Mouse (Mus musculus) frontal cortex, postnatal 25 days (tissue): Measurements from ENCODE around the gene Lsm6.
A peak's percentile ranks its signal among the peaks of the same experiment; 100 is the strongest.
"Not testable (repeated sequence)": the region's sequence is repeated elsewhere in the genome, so short reads cannot be mapped to it uniquely, and the experiment has no call there.

Experiments used
- DNase-seq, 2 experiments: peaks; one replicate each; pipeline ENCODE4 v3.0.0; 2022; ENCODE audit warnings: low spot score in 2 of 2

The Lsm6 gene

DNA sequence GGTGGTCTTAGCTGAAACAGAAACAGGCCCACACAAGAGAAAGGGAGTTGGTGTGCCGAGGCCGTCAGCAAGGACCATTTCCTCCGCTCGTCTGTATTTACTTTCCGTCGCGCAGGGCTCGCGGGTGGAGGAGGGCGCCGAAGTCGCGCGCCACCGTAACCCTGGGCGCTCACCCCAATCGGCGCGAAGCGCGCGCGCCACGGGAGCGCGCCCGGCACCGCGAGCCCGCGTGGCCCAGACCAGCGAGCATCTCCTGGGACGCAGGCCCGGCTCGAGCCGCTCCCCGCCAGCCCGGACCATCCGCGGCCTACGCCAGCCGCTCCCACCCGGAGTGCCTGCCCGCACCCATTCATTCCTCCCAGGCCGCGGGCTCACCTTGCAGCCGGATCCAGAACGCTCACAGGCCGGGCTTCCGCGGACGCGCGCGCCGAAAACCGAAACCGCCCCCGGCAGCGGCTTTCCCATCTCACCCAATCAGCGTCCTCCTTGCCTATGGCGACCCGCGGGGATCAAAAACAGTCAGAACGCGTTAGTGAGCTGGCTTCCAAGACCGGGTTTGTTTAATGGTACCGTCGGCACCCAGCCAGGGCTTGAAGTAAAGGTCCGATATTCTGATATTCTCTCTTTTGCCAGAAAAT, at the start of gene Lsm6:
Gene Lsm6, minus strand, starts transcription at position 468 of the 638 bp plus-strand sequence.
- DNase-seq = peak; percentile 99

DNA sequence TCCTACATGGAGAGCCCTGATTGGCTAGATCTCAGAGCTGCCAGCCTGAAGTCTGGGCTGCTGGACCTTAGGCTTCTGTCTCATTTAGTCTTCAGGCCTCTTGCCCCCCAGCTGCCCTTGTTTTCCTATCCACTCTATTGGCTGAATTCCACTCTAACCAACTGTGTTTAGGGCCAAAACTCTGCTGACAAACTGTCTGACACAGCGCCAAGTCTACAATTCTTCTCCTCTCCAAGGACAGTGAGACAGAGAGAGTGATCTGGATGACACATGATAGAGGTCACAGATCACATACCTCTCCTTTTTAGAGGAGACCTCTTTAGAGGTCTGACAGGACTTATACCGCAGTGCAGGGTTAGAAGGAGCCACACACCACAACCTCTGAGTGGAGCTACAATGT, 46.1 kb upstream of the Lsm6 start:
- no peak for DNase-seq

DNA sequence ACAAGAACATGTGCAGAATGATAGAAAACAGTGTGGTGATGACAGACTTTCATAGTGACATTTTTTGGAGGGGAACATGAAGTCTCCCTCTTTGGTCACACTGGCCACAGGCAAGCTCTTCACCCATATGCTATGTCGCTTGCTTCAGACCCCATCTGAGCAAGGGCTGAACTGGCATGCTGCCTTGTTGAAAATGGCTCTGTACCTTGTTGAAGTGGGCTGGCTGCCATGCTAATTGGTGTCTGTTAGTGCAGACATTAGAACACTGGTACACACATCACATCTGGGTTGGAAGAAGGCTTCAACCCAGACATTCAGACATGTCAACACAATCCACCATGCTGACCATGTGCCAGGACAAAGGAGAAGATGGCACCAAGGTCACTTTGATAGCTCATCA, 42.1 kb upstream of the Lsm6 start:
- no peak for DNase-seq

DNA sequence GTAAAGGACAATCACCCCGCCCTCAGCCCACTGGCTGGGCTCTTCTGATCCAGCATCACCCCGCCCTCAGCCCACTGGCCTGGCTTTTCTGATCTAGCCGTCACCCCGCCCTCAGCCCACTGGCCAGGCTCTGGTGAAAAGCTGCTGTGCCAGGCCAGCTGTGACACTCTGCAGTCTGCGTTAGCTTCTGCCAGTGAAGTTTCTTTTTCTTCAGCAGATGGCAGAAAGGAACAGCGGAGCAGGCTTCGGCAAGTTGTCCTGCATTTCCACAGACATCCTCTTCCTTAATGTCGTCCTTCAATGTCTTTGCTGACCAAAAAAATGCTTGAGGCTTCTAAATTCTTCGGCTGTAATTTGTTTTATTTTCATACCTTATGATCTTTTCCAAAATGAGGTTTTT, 41.1 kb upstream of the Lsm6 start:
- DNase-seq = no peak

DNA sequence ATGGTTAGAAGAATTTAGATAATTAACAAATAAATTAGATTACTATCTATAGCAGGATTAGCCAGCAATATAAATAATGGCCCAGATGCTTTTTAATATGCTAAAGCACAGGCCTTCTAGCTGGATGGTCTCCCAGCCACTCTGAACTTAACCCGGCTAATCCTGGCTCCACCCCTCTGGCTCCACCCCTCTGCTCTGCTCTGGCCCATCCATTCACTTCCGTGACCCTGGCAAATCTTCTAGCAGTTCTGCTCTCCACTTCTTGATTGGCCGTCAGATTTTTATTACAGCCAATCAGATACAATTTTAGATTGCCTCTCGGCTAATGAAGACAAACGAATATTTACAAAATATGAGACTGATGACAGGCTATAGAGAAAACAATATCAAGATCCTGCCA, 39.8 kb upstream of the Lsm6 start:
- DNase-seq = no peak

DNA sequence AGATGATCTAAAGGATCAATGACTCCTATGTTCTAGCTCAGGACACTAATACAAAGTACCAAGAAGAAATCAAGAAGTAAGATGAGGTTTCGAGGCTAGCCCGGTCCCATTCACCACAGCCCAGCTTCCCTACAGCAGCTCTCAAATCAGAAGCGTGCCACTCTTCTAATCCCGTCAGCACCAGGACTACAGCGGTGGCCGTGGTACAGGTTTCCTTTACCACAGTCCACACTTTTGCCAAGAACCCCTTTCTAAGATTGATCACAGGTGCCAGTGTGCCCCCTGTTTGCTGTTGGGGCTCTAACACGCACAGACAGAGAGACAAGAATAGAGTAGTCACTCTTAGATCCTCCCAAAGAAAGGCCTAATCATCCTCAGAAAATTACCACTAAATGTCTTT, 36.5 kb upstream of the Lsm6 start:
- no peak for DNase-seq

- DNase-seq = no peak
These were observed 31.3 kb upstream of the Lsm6 start for GRCm38 (mm10) chr8:78852279-78852678.

DNA sequence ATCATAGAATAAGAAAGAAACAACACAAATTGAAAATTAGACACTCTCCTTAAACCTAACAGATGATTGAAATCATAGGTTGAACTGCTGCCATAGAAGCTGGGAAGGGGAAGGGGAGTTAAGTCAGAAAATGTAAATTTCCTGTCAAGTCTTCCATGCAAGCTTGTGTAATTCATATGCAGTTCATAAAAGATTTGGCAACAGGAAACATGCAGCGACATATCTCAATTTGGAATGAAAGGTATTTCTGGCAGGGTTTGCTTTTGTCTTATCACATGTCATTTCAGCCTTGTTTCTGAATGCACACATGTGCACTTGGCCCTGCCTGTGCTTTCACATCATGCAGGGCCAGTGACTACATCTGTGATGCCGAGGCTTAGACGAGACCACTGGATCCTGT, 26.3 kb upstream of the Lsm6 start:
- no peak for DNase-seq

DNA sequence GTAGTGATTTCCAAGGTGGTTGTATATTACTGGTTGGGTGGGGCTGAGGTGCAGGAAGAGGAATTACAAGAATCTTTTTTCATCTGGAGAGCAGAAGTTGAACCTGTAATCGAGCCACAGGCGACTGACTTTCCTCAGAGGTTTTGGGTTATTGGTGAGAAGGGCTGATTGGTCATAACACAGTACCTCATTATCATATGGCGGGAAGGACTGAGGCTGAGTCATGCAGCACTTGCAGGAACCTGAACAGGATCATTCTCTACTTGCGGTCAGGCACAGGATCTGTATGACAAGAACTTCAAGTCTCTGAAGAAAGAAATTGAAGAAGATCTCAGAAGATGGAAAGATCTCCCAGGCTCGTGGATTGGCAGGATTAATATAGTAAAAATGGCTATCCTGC, 23.6 kb upstream of the Lsm6 start:
- DNase-seq = no peak

GRCm38 (mm10) chr8:78838656-78839413, 17.9 kb upstream of the Lsm6 start:
- no peak for DNase-seq

DNA sequence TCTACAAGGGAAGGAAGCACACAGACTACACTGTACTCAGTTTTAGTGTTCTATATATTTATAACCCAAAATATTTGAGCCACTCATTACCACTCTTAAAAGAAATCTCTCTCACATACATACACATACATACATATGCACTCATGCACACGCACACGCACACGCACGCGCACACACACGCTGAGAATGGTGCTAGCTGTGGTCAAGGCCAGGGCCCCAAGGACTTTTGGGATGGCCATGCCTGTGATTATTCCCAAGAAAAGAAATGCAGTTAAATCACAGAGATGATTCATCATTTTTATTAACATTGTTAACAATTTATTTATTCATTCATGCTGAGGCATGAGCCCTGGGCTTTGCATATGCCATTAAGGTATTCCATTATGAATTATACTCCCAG, 15.2 kb upstream of the Lsm6 start:
- no peak for DNase-seq

DNA sequence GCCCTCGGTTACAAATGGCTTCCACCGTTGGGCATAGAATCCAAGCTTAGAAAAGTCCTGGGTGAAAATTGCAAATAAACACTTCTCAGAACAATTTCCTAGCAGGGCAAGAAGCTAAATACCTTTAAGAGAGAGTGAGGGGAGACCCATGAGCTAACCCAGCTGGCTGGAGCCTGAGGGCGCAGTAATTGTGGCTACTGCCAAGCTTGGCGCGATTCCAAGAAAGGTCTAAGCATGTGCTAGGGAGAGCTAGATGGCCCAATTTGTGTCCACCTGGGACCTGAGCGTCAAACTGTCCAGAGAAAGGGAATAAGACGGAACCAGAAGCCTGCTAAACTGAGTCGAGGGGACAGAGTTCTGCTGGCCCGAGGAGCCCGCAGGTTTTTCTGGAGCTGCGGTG, 7.5 kb upstream of the Lsm6 start:
- DNase-seq = no peak

DNA sequence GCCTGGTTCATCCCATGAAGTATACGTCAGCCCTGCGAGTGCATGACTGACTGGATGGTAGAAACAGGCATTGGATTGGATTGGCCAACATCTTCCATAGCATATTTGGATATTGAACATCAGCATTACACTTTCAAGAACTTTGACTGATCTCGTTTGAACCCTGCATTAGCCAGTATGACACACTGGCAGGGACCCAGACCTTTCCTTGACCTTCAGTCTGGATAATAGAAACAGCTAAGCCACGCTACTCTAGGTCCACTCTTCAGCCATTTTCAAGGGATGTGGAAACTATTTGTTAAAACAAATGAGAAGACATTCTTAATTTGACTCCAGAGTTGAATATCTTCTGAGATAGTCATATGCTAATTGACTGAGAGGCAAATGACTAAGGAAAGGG, 3.6 kb upstream of the Lsm6 start:
- DNase-seq = no peak

DNA sequence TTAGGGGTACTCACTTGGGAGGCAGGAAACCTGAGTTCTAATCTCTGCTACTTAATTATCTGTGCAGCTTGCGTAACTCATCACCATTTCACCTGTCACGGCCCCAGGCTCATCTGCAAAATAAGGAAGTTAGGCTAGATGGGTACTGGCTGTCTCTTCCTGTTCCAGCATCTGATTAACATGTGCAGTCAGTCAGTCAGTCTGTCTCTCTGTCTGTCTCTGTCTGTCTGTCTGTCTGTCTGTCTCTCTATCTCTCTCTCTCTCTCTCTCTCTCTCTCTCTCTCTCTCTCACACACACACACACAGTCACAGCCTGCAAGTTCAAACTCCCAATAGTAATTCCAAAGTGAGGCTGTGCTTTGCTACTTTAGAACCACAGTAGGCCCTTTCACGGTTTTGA, 967 bp downstream of the Lsm6 start:
- not testable (repeated sequence) for DNase-seq

GRCm38 (mm10) chr8:78814743-78815142, 6.2 kb downstream of the Lsm6 start:
- DNase-seq = no peak

DNA sequence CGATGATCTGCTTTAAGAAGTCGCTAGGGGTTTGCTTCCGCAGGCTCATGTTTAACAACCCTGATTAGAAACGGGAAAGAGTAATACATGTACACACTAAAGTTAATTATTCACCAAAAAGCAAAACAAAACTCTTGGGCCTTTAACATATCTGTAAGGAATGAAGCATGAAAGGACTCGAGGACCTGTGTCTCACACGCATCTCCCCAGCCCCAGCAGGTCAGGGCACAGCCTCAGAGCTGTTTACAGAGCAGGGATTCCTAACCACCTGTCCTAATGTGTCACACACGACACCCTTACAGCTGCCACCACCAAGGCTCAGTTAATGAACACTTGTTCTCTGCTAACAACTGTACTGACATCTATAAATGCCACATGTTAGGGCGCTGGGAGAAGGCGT, 7.9 kb downstream of the Lsm6 start:
- DNase-seq = no peak

DNA sequence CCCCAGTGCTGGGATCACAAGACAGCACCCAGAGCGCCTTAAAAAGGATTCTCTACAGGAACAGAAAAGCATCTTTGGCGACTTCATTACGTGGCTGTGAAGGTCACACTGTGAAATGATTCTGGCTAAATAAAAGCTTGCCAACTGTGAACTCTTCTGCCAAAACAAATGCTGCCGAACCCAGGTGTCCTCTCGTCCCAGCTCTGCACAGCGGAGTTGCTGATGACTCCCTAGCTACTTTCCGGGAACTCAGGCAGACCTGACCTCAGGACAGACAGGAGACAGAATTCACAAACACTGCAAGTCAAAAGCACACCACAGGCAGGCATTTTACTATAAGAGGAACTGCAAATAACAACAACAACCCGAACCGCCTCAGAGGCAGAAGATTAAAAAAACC, 8.5 kb downstream of the Lsm6 start:
- no peak for DNase-seq

- DNase-seq = no peak
These were observed 9.2 kb downstream of the Lsm6 start for GRCm38 (mm10) chr8:78811748-78812147.

DNA sequence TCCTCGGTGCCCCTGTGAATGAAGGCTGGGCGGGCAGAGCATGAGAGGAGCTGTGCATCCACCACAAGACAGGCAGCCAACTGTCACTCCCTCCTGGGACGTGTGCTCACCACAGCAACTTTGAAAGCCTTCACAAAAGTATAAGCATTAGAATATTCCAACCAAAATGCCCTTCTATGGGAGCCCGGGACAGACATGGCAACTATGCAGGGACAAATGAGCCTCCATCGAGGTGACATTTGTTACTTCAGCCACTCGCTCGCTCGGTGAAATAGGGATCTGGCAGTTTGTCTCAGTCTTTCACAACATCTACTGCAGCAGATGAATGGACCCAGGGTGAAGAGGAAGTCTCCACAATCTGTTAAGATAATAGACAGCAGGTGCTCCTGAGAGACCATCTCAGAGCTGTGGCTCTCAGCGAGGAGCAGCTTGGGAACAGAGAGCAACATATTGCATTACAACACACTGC, 10.7 kb downstream of the Lsm6 start:
- no peak for DNase-seq

DNA sequence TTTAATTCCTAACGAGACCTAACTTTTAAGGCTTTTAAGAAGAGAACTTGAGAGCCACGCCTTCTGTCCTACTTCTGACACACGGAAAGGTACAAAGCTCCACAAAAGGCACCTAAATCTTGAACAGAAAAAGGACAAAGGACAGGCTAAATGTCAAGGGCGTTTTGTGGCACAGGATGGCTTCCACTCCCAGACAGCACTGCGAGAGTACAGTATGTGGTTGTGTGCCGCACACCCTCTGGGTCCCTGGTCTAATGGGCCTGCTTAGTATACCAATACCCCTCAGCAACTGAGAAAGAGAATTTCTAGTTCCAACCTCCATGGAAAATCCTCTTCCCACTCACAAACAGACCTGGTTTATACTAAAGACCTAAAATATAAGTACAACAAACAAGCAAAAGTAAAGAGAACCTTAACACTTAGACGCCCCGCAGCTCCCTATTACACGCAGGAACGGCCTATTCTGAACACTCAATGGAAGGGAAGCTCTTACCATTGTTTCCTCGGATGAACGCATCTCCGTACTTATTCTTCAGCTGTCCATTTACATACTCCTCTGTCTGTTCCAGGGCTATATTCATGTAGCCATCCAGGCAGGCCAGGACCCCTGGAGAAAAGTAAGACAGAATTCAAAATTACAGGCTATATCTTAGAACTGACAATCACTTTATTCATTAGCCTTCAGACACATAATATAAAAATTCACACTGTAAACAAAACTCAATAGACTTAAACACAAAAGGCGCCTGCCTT, 11.3 kb downstream of the Lsm6 start:
- no peak for DNase-seq

DNA sequence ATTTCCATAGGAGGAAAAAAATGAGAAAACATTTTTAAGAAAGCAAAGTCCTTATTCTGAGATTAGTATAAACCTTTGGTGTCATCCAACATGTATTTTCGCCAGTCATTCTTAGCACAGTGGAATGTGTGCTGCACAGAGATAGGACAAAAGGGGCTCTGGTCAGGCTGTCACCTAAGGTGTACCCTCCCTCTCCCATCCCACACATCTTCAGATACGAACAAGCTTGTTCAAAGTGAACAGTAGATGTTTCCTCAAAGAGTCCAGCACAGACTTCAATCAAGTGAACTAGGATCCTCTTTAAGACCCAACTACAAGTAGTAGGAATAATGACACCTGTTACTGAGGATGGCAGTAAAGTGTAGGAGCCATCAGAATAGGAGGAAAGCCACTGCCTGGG, 12.1 kb downstream of the Lsm6 start:
- DNase-seq = no peak

DNA sequence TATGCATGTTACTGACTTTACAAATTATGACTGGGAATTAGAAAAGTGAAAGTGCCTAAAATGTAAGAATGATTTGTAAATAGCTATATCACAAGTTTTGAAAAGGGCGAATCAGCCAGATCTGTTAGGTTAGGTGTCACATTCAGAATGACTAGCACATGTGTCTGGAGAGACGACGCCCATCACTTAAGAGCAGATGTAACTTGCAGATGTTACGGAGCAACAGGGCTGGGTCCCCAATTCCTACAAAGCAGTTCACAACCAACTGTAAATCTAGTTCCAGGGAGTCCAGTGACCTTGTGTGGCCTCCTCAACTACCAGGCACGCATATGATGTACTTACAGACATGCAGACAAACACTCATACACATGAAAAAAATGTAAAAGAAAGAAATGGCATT, 12.5 kb downstream of the Lsm6 start:
- DNase-seq = no peak

DNA sequence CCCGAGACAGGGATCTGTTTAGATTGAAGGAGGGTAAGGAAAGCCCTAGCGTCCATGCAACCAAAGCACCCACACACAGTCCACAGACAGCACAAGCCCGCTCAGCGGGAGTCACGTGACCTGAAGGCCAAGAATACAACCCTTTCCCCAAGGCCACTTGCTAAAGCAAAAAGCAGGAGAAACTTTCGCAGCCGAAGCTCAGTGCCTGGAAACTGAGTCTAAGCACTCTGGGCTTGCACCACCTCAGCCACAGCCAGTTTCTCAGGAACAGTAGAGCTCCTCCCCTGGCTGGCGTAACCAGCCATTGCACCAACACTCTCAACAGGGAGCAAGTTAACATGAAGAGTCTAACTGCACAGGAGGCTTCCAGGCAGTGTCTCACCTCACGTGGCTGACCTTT, 13.7 kb downstream of the Lsm6 start:
- DNase-seq = no peak
